Mouse (Mus musculus): Measurements from ENCODE around the gene Igfn1. TPM values are rescaled to one million over a fixed set of nuclear protein-coding genes. Genes with fewer than 3 reads are reported as not detected.

The Igfn1 gene
- total and polyA plus RNA-seq, 3 experiments = not detected

- TF ChIP-seq ZC3H11A (IDR thresholded peaks at IDR 0.05; ENCODE audit: low read depth, low read length) = no peak
- TF ChIP-seq NELFE (IDR thresholded peaks at IDR 0.05; ENCODE audit: low read depth, low read length) = no peak
- no peak for TF ChIP-seq UBTF (IDR thresholded peaks at IDR 0.05; ENCODE audit: low read depth, low read length)
- TF ChIP-seq BHLHE40 (IDR thresholded peaks at IDR 0.05; ENCODE audit: low read depth, low read length) = no peak
- no peak for TF ChIP-seq SIN3A (IDR thresholded peaks at IDR 0.05; ENCODE audit: low read length)
- no peak for TF ChIP-seq USF1 (IDR thresholded peaks at IDR 0.05; ENCODE audit: low read depth, low read length)
- no peak for TF ChIP-seq GABPA (IDR thresholded peaks at IDR 0.05; ENCODE audit: insufficient replicate concordance, low read depth, low read length)
- no peak for TF ChIP-seq ETS1 (conservative IDR thresholded peaks at IDR 0.05; ENCODE audit: low read depth, low read length)
- Histone ChIP-seq H3K9me3 (replicated peaks; ENCODE audit: low read length) (peaks cover 3% of the 10 kb centered on the region), H3K9ac (ENCODE audit: insufficient read depth, low read depth) (no peak overlapping the region), H3K36me3 (replicated peaks in 1 of 2; ENCODE audit: control insufficient read depth in 1 of 2, insufficient read depth in 1 of 2, low read length in 1 of 2) (no peaks in the 10 kb centered on the region), H3K27me3 (replicated peaks) (peaks cover 59% of the 10 kb centered on the region), H3K79me2 (replicated peaks; ENCODE audit: control insufficient read depth, extremely low read depth, insufficient read depth, poor library complexity, severe bottlenecking) (no peaks in the 10 kb centered on the region), H3K27ac (ENCODE audit: insufficient read depth, low read depth) (no peak overlapping the region), H3K4me3 (replicated peaks in 1 of 3; ENCODE audit: low read depth in 2 of 3, low read length in 2 of 3, poor library complexity in 1 of 3) (no peak overlapping the region), H3K4me1 (ENCODE audit: control insufficient read depth in 1 of 2, insufficient read depth in 2 of 2) (peaks cover 2 to 16% of the 10 kb centered on the region in 2 experiments; a peak in 3 of 4 replicates), H3K4me2 (ENCODE audit: insufficient read depth, low read depth, poor library complexity, severe bottlenecking) (no peak overlapping the region)
- no peak for DNase-seq (ENCODE audit: extremely low read depth)
- dilution Hi-C loops (cut with MboI; ENCODE audit: extremely low pct_ligation_motif_present, extremely low pct_unique_long_range_greater_than_20kb, low sequenced_read_pairs) (no loop called here), in situ Hi-C loops (cut with MboI; ENCODE audit: low pct_ligation_motif_present, low pct_unique_long_range_greater_than_20kb, low sequenced_read_pairs) (no loop called here)
Observed at GRCm38 (mm10) chr1:135916486-135917058, 89.6 kb downstream of the Igfn1 start.

DNA sequence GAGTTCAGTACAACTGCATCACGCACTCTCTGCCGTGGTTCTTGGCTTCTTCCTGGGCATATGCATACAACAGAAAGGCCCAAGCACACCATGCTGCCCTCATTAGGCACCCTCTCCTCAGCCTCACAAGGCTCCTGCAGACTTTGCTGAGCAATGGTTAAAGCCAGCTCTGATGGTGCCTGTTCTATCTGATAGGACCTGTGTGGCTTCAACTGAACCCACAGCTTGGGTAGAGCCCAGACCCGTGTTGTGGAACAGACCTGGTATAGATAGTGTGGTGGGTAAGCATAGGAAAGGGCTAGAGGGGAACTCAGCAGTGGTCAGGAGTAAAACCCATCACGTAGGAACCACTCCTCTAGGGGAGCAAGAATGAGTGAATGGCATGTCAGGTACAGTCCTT is 92.5 kb downstream of the Igfn1 start:
- Histone ChIP-seq H3K9me3 (replicated peaks; ENCODE audit: low read length) (peaks cover under 1% of the 10 kb centered on the region), H3K79me2 (replicated peaks; ENCODE audit: control insufficient read depth, extremely low read depth, insufficient read depth, poor library complexity, severe bottlenecking) (no peaks in the 10 kb centered on the region), H3K4me2 (ENCODE audit: insufficient read depth, low read depth, poor library complexity, severe bottlenecking) (no peak overlapping the region), H3K4me1 (ENCODE audit: control insufficient read depth in 1 of 2, insufficient read depth in 2 of 2) (peaks cover 2 to 16% of the 10 kb centered on the region in 2 experiments; a peak in 3 of 4 replicates), H3K27me3 (replicated peaks) (peaks cover 75% of the 10 kb centered on the region), H3K4me3 (replicated peaks in 1 of 3; ENCODE audit: low read depth in 2 of 3, low read length in 2 of 3, poor library complexity in 1 of 3) (no peak overlapping the region), H3K36me3 (replicated peaks in 1 of 2; ENCODE audit: control insufficient read depth in 1 of 2, insufficient read depth in 1 of 2, low read length in 1 of 2) (no peaks in the 10 kb centered on the region), H3K9ac (ENCODE audit: insufficient read depth, low read depth) (no peak overlapping the region), H3K27ac (ENCODE audit: insufficient read depth, low read depth) (no peak overlapping the region)
- dilution Hi-C loops (cut with MboI; ENCODE audit: extremely low pct_ligation_motif_present, extremely low pct_unique_long_range_greater_than_20kb, low sequenced_read_pairs) = no loop called here
- TF ChIP-seq IRF4 (IDR thresholded peaks at IDR 0.05; ENCODE audit: low read depth, low read length) = no peak
- TF ChIP-seq ZKSCAN1 (IDR thresholded peaks at IDR 0.05; ENCODE audit: borderline replicate concordance, low read depth, low read length) = no peak
- TF ChIP-seq USF2 (conservative IDR thresholded peaks at IDR 0.05; ENCODE audit: low read depth, low read length) = no peak
- TF ChIP-seq EP300 (IDR thresholded peaks at IDR 0.05; ENCODE audit: low read length) = no peak
- no peak for TF ChIP-seq UBTF (IDR thresholded peaks at IDR 0.05; ENCODE audit: low read depth, low read length)
- no peak for TF ChIP-seq GABPA (IDR thresholded peaks at IDR 0.05; ENCODE audit: insufficient replicate concordance, low read depth, low read length)
- TF ChIP-seq CTCF (conservative IDR thresholded peaks at IDR 0.05 in 1 of 2, IDR thresholded peaks at IDR 0.05 in 1 of 2; ENCODE audit: low read depth in 2 of 2, low read length in 2 of 2) = no peak
- TF ChIP-seq RCOR1 (conservative IDR thresholded peaks at IDR 0.05; ENCODE audit: low read depth, low read length) = no peak
- no peak for TF ChIP-seq TCF12 (IDR thresholded peaks at IDR 0.05; ENCODE audit: low read depth, low read length)
- TF ChIP-seq TBP (conservative IDR thresholded peaks at IDR 0.05; ENCODE audit: low read depth, low read length) = no peak
- TF ChIP-seq ZNF384 (IDR thresholded peaks at IDR 0.05; ENCODE audit: low read depth, low read length) = no peak
- no peak for TF ChIP-seq MAFK (IDR thresholded peaks at IDR 0.05; ENCODE audit: insufficient replicate concordance, low read length)
- TF ChIP-seq MXI1 (IDR thresholded peaks at IDR 0.05; ENCODE audit: low read depth, low read length) = no peak
- TF ChIP-seq MEF2A (IDR thresholded peaks at IDR 0.05; ENCODE audit: borderline replicate concordance, low read depth, low read length) = no peak
- in situ Hi-C loops (cut with MboI; ENCODE audit: low pct_ligation_motif_present, low pct_unique_long_range_greater_than_20kb, low sequenced_read_pairs) = no loop called here
- no peak for DNase-seq (ENCODE audit: extremely low read depth)

Measured in CH12.LX (cell line).